Mouse (Mus musculus) T-cell, adult 66 days (primary cell): ENCODE results near the gene Zfp524. TPM values are rescaled to one million over a fixed set of nuclear protein-coding genes. Genes with fewer than 3 reads are reported as not detected.

ENCODE experiments used
- total RNA-seq, 2 experiments: library from RNA; stranded (reverse); gene quantifications; 3 replicates in 1 of 2; 4 replicates in 1 of 2; pipeline ENCODE4 v1.2.4; 2023

Zfp524 gene
- 10 to 100 TPM; 16.2 to 17.2 TPM for total RNA-seq

GRCm38 (mm10) chr7:5014251-5015117 is at the start of gene Zfp524, which contains the start of gene Fiz1:
Gene Zfp524, plus strand, starts transcription at chr7:5014415.
Gene Fiz1, minus strand, starts transcription at chr7:5014697.

GRCm38 (mm10) chr7:4971068-4971467 is 43.1 kb upstream of the Zfp524 start, which contains the start of gene Sbk3:
Gene Sbk3, minus strand, starts transcription at chr7:4971168.

GRCm38 (mm10) chr7:4996003-4996895 is 18.0 kb upstream of the Zfp524 start, which contains the start of gene Zfp579:
Gene Zfp579, minus strand, starts transcription at chr7:4996158.

GRCm38 (mm10) chr7:5015118-5016001 is 1.1 kb downstream of the Zfp524 start, which contains the start of gene Gm44973:
Gene Gm44973, plus strand, starts transcription at chr7:5015496.

GRCm38 (mm10) chr7:5020000-5020681 is 5.9 kb downstream of the Zfp524 start, which contains the start of the genes Zfp865 and Ccdc106:
Gene Zfp865, plus strand, starts transcription at chr7:5020376.
Gene Ccdc106, plus strand, starts transcription at chr7:5020553.

GRCm38 (mm10) chr7:5033818-5034217 is 19.6 kb downstream of the Zfp524 start, which contains the start of gene 4632433K11Rik:
Gene 4632433K11Rik, plus strand, starts transcription at chr7:5034118.

GRCm38 (mm10) chr7:5038109-5038732 is 24.0 kb downstream of the Zfp524 start, which contains the start of gene Zfp784:
Gene Zfp784, minus strand, starts transcription at chr7:5038446.

GRCm38 (mm10) chr7:5051193-5052192 is 37.3 kb downstream of the Zfp524 start, which contains the start of gene Zfp580:
Gene Zfp580, plus strand, starts transcription at chr7:5051538.

GRCm38 (mm10) chr7:5061774-5062359 is 47.7 kb downstream of the Zfp524 start, which contains the start of gene U2af2:
Gene U2af2, plus strand, starts transcription at chr7:5062143.

Other genes starting within 250 kb of the Zfp524 start
- gene Fam71e2, start 243.1 kb upstream of the Zfp524 start, total RNA-seq: not detected
- gene Il11, start 231.6 kb upstream of the Zfp524 start, total RNA-seq: not detected
- not detected for gene Tmem190, start 231.5 kb upstream of the Zfp524 start, total RNA-seq
- 1 to 10 TPM; 1.4 to 2.7 TPM for gene Tmem238, start 224.8 kb upstream of the Zfp524 start, total RNA-seq
- gene Rpl28, start 221.5 kb upstream of the Zfp524 start, total RNA-seq: 1,000 to 10,000 TPM; 2,356 to 2,505 TPM
- 100 to 1,000 TPM; 160 to 166 TPM for gene Ube2s, start 201.8 kb upstream of the Zfp524 start, total RNA-seq
- gene Shisa7, start 169.7 kb upstream of the Zfp524 start, total RNA-seq: under 1 TPM; 0.23 to 0.36 TPM
- gene Isoc2b, start 144.2 kb upstream of the Zfp524 start, total RNA-seq: 1 to 10 TPM; 4.1 to 4.2 TPM
- gene Isoc2a, start 137.3 kb upstream of the Zfp524 start, total RNA-seq: 10 to 100 TPM; 10.4 to 13.5 TPM
- not detected for gene Gm36210, start 107.9 kb upstream of the Zfp524 start, total RNA-seq
- gene Zfp628, start 99.2 kb upstream of the Zfp524 start, total RNA-seq: 10 to 100 TPM; 30.9 to 32.3 TPM
- 10 to 100 TPM; 10.5 to 10.7 TPM for gene Nat14, start 92.4 kb upstream of the Zfp524 start, total RNA-seq
- 1 to 10 TPM in 1 of 2 experiments, under 1 TPM in 1; 0.73 to 1.3 TPM for gene Ssc5d, start 88.6 kb upstream of the Zfp524 start, total RNA-seq
- 1 to 10 TPM in 1 of 2 experiments, not detected in 1; 1.4 TPM for gene Sbk2, start 50.0 kb upstream of the Zfp524 start, total RNA-seq
- gene Sbk3, start 43.2 kb upstream of the Zfp524 start, total RNA-seq: not detected
- 10 to 100 TPM; 33.7 to 35.1 TPM for gene Zfp579, start 18.3 kb upstream of the Zfp524 start, total RNA-seq
- gene Fiz1, start 282 bp downstream of the Zfp524 start, total RNA-seq: 10 to 100 TPM; 49.3 to 54.1 TPM
- gene Gm44973, start 1.1 kb downstream of the Zfp524 start, total RNA-seq: not detected
- 10 to 100 TPM; 56.0 to 56.5 TPM for gene Zfp865, start 6.0 kb downstream of the Zfp524 start, total RNA-seq
- gene Ccdc106, start 6.1 kb downstream of the Zfp524 start, total RNA-seq: 1 to 10 TPM in 1 of 2 experiments, not detected in 1; 1.2 TPM
- under 1 TPM in 1 of 2 experiments, not detected in 1; 0.55 TPM for gene 4632433K11Rik, start 19.7 kb downstream of the Zfp524 start, total RNA-seq
- gene Zfp784, start 24.0 kb downstream of the Zfp524 start, total RNA-seq: 1 to 10 TPM; 5.9 TPM
- gene Zfp580, start 37.1 kb downstream of the Zfp524 start, total RNA-seq: 1 to 10 TPM; 5.6 to 7.3 TPM
- gene U2af2, start 47.7 kb downstream of the Zfp524 start, total RNA-seq: 100 to 1,000 TPM; 454 to 464 TPM
- 100 to 1,000 TPM; 107 to 112 TPM for gene Epn1, start 65.8 kb downstream of the Zfp524 start, total RNA-seq
- gene Rfpl4, start 102.5 kb downstream of the Zfp524 start, total RNA-seq: not detected
- gene Rasl2-9, start 111.5 kb downstream of the Zfp524 start, total RNA-seq: not detected
- not detected for gene Vmn1r55, start 135.3 kb downstream of the Zfp524 start, total RNA-seq
- gene Vmn1r56, start 182.3 kb downstream of the Zfp524 start, total RNA-seq: not detected
- gene Vmn1r57, start 204.1 kb downstream of the Zfp524 start, total RNA-seq: not detected